Mouse (Mus musculus) kidney, adult 2 months (tissue): ENCODE results near the gene Rbfox3.

Experiments
- CTCF ChIP-seq: fragments of 200-500 bp; conservative IDR thresholded peaks from 2 replicates; pipeline ENCODE4 v1.5.1; 2011; ENCODE audit warnings: low read depth, mild to moderate bottlenecking, control low read depth, low read length, moderate library complexity, mixed read lengths; ENCODE audit not compliant: insufficient read depth, insufficient read length
- POLR2A ChIP-seq: fragments of 200-500 bp; IDR thresholded peaks from one replicate; pipeline ENCODE4 v1.6.1; 2011; ENCODE audit warnings: low read depth, low read length, control low read depth

- TF ChIP-seq POLR2A (no peak), CTCF (no peak)
These were observed 85.9 kb downstream of the Rbfox3 start for GRCm38 (mm10) chr11:118825280-118826094.
